Mouse (Mus musculus) megakaryocyte progenitor cell, adult 5-6 weeks (primary cell): ENCODE measurements around the gene Olfr449. TPM values are rescaled to one million over a fixed set of nuclear protein-coding genes. Genes with fewer than 3 reads are reported as not detected.

Source experiments
- ATAC-seq: replicated peaks from 2 replicates; pipeline ENCODE4 v1.8.0; 2016; ENCODE audit warnings: mild to moderate bottlenecking, moderate TSS enrichment, inconsistent platforms; ENCODE audit not compliant: poor library complexity
- total RNA-seq, 2 experiments: library from RNA; stranded (forward) in 1 of 2; stranded (reverse) in 1 of 2; fragments of 157-497, 149-512 nt in 1 of 2; fragments of 200-1000 nt in 1 of 2; gene quantifications; 2 replicates each; pipeline versions ENCODE4 v1.2.3 to v1.2.4; 2015 to 2017

The Olfr449 gene
- total RNA-seq (2015) (not detected in 2 replicates), total RNA-seq (2017) (not detected in 2 replicates)

DNA sequence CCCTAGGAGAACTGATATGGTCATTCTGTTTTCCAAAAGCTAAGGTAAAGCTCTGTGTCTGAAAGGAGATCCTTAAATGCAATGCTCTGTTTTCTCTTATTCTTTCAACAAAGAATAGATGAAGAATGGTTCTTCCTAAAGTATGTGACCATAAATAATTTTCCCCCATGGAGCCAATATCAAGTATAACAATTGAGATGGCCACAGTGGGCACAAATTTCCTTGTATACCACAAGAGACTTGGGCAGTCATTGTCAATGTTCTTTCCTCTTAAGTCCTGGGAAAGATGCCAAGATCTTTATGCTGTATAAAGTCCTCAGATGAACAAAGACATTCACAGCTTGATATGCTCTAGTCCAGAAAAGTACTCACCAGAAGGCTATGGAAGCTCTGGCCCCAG lies at the start of gene Olfr449:
TSS of gene Olfr449 (plus strand) at position 301 of the 400 bp plus-strand sequence.
- ATAC-seq, result no peak

GRCm38 (mm10) chr6:42784793-42785192 lies 49.4 kb upstream of the Olfr449 start, which contains the start of gene Olfr452:
Gene Olfr452 (plus strand): TSS chr6:42785093.
- no peak for ATAC-seq

DNA sequence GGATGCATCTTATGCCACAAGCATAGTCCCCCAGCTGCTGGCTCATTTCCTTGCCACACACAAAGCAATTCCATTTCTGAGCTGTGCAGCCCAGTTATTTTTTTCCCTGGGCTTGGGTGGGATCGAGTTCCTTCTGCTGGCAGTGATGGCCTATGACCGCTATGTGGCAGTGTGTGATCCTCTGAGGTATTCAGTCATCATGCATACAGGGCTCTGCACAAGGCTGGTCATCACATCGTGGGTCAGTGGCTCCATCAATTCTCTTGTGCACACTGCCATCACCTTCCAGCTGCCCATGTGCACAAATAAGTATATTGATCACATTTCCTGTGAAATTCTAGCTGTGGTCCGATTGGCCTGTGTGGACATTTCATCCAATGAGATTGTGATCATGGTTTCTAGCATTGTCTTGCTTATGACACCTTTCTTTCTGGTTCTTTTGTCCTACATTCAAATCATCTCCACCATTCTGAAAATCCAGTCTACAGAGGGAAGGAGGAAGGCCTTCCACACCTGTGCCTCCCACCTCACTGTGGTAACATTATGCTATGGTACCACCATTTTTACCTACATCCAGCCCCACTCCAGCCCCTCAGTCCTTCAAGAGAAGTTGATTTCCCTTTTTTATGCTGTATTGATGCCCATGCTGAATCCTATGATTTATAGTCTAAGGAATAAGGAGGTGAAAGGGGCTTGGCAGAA lies 43.8 kb upstream of the Olfr449 start:
- ATAC-seq, result peak; percentile 37; the same call in 1 of the 2 replicates

GRCm38 (mm10) chr6:42790949-42791556 lies 43.1 kb upstream of the Olfr449 start:
- ATAC-seq, result no peak

DNA sequence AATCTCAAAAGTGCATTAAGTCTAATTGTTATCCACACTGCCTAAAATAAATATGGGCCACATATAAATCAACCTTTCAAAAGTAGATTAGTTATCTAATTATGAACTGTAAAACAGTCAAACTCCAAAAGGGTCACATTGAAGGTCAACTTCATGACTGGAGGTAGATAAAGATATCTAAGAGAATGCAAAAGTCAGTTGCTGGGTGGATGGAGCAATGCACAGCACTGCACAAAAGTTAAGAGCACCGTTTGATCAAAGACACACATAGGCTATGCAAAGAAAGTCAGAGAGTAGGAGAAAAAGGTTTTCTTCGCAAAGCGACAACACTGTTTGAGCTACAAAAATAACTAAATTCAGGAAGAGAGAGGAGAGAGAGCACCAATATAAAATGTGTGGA lies 39.2 kb upstream of the Olfr449 start:
- no peak for ATAC-seq

GRCm38 (mm10) chr6:42811639-42812038 lies 22.5 kb upstream of the Olfr449 start, which contains the start of gene Olfr450:
Gene Olfr450 (plus strand): TSS chr6:42811939.
- no peak for ATAC-seq

DNA sequence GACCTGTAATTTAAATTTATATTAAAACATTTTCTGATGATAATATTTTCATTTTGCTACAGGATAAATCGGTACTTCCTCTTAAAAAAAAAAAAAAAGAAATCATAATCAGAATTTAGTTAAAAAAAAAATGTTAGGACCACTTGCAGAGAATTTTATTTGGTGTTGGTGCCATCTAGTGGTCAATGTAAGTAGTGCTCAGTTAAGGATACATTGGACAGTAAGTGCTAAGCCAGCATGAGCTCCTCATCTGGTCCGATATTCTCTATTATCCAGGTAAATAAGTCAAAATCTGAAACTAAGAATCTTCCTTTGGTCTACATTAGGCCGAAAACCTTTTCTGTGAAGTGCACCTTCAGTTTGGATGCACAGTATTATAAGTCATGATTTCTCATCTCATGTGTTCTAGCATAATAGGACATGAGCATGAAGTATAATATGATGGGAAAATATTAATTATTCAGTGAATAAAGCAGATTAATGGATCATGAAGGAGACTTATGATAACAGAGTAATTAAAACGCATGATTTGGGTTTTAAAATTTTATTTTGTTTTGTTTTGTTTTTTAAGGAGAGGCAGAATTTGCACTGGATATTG lies 26.1 kb downstream of the Olfr449 start:
- ATAC-seq, result peak; percentile 77

DNA sequence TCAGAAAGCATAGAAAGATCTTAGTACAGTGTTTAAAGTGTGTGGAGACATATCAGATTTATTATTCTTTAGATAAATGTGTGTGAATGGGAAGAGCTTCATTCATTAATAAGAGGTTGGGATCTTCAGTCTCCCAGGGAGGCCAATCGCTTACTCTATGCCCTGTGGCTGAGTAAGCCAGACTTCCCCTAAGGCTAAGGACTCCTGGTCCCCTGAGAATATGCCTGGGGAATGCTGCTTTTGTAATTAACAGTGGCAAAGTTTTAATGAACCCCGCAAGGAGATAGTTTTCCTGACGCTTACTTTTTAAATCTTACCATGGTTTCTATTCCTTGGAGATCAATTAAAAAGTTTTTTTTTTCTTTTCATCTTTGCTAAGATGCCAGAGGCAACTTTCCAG lies 35.5 kb downstream of the Olfr449 start:
- no peak for ATAC-seq

DNA sequence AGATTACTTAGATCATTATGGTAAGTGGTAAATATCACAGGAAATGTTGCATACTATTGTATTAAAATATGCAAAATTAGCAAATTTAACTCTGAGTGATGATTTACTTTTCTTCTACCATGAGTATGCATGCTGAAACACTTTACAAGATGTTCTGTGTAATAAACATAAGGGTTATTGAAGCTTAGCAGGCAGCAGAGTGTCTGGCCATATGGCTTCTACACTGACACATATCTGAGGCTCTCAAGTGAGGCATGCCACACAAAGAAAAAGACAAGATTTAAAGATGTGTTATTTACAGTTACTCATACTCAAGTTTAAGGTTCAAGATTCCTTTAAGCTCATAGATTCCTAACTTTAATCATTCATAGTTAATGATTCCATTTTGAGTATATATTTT lies 42.1 kb downstream of the Olfr449 start:
- no peak for ATAC-seq

Other genes starting within 250 kb of the Olfr449 start
- not detected in 2 replicates for gene Tcaf3, start 236.7 kb upstream of the Olfr449 start, total RNA-seq (2015)
- gene Tcaf3, start 236.7 kb upstream of the Olfr449 start, total RNA-seq (2017), result not detected in 2 replicates
- gene Tcaf2, start 189.1 kb upstream of the Olfr449 start, total RNA-seq (2015), result 0.15 TPM in 1 of 2 replicates, not detected in the other
- gene Tcaf2, start 189.1 kb upstream of the Olfr449 start, total RNA-seq (2017), result 0.08 TPM in 1 of 2 replicates, not detected in the other
- gene Tcaf1, start 124.3 kb upstream of the Olfr449 start, total RNA-seq (2015), result 0.05 and 0.37 TPM in 2 replicates
- gene Tcaf1, start 124.3 kb upstream of the Olfr449 start, total RNA-seq (2017), result 0.27 and 1.4 TPM in 2 replicates
- not detected in 2 replicates for gene Olfr453, start 95.0 kb upstream of the Olfr449 start, total RNA-seq (2015)
- gene Olfr453, start 95.0 kb upstream of the Olfr449 start, total RNA-seq (2017), result not detected in 2 replicates
- not detected in 2 replicates for gene Olfr38, start 78.0 kb upstream of the Olfr449 start, total RNA-seq (2015)
- not detected in 2 replicates for gene Olfr38, start 78.0 kb upstream of the Olfr449 start, total RNA-seq (2017)
- gene Olfr452, start 49.3 kb upstream of the Olfr449 start, total RNA-seq (2015), result not detected in 2 replicates
- not detected in 2 replicates for gene Olfr452, start 49.3 kb upstream of the Olfr449 start, total RNA-seq (2017)
- gene Olfr450, start 22.4 kb upstream of the Olfr449 start, total RNA-seq (2015), result not detected in 2 replicates
- not detected in 2 replicates for gene Olfr450, start 22.4 kb upstream of the Olfr449 start, total RNA-seq (2017)
- not detected in 2 replicates for gene Olfr448, start 56.1 kb downstream of the Olfr449 start, total RNA-seq (2015)
- gene Olfr448, start 56.1 kb downstream of the Olfr449 start, total RNA-seq (2017), result not detected in 2 replicates
- not detected in 2 replicates for gene Olfr447, start 74.5 kb downstream of the Olfr449 start, total RNA-seq (2015)
- gene Olfr447, start 74.5 kb downstream of the Olfr449 start, total RNA-seq (2017), result not detected in 2 replicates
- gene Olfr446, start 87.0 kb downstream of the Olfr449 start, total RNA-seq (2015), result not detected in 2 replicates
- gene Olfr446, start 87.0 kb downstream of the Olfr449 start, total RNA-seq (2017), result not detected in 2 replicates
- not detected in 2 replicates for gene Olfr444, start 114.7 kb downstream of the Olfr449 start, total RNA-seq (2015)
- gene Olfr444, start 114.7 kb downstream of the Olfr449 start, total RNA-seq (2017), result not detected in 2 replicates